Mouse (Mus musculus) heart, adult 18-20 months (tissue): ENCODE results near the gene Esr2. TPM values are rescaled to one million over a fixed set of nuclear protein-coding genes. Genes with fewer than 3 reads are reported as not detected.
A peak's percentile ranks its signal among the peaks of the same experiment; 100 is the strongest.
"Not testable (repeated sequence)": the region's sequence is repeated elsewhere in the genome, so short reads cannot be mapped to it uniquely, and the experiment has no call there.

Experiments
- DNase-seq, 2 experiments: peaks; one replicate each; pipeline ENCODE4 v3.0.0; 2021 to 2022; ENCODE audit warnings: mixed read lengths in 1 of 2
- total RNA-seq, 2 experiments: library from RNA; stranded (reverse); gene quantifications; 2 replicates each; pipeline ENCODE4 v1.2.3; 2021

Gene Esr2
- total RNA-seq, 2 experiments from 2014 or later, result not detected

- not testable (repeated sequence) for DNase-seq
Observed at GRCm38 (mm10) chr12:76152389-76152788, 24.7 kb downstream of the Esr2 start.

GRCm38 (mm10) chr12:76136701-76137100, 40.4 kb downstream of the Esr2 start:
- no peak for DNase-seq

- not testable (repeated sequence) for DNase-seq
Observed at GRCm38 (mm10) chr12:76133081-76133480, 44.0 kb downstream of the Esr2 start.

GRCm38 (mm10) chr12:76132591-76132990, 44.5 kb downstream of the Esr2 start:
- DNase-seq, result peak in 1 of 2 experiments; percentile 15

- DNase-seq, result no peak
Observed at GRCm38 (mm10) chr12:76130891-76131290, 46.2 kb downstream of the Esr2 start.

GRCm38 (mm10) chr12:76130281-76130680, 46.8 kb downstream of the Esr2 start:
- no peak for DNase-seq

GRCm38 (mm10) chr12:76128831-76129230, 48.2 kb downstream of the Esr2 start:
- DNase-seq, result peak in 1 of 2 experiments; percentile 16

GRCm38 (mm10) chr12:76128306-76128705, 48.8 kb downstream of the Esr2 start:
- DNase-seq, result no peak

- no peak for DNase-seq
Observed at GRCm38 (mm10) chr12:76123223-76123622, 53.8 kb downstream of the Esr2 start.

GRCm38 (mm10) chr12:76117632-76118153, 59.4 kb downstream of the Esr2 start:
- peak; percentile 52 to 61 for DNase-seq

GRCm38 (mm10) chr12:76116577-76116976, 60.5 kb downstream of the Esr2 start:
- DNase-seq, result no peak

- no peak for DNase-seq
Observed at GRCm38 (mm10) chr12:76111046-76111445, 66.0 kb downstream of the Esr2 start.

- no peak for DNase-seq
Observed at GRCm38 (mm10) chr12:76109646-76110405, 67.2 kb downstream of the Esr2 start.

GRCm38 (mm10) chr12:76104596-76105351, 72.3 kb downstream of the Esr2 start:
- DNase-seq, result peak; percentile 77 to 86

GRCm38 (mm10) chr12:76102621-76103020, 74.4 kb downstream of the Esr2 start:
- DNase-seq, result no peak

- no peak for DNase-seq
Observed at GRCm38 (mm10) chr12:76095117-76096035, 81.7 kb downstream of the Esr2 start.

- no peak for DNase-seq
Observed at GRCm38 (mm10) chr12:76093613-76094588, 83.2 kb downstream of the Esr2 start.

- no peak for DNase-seq
Observed at GRCm38 (mm10) chr12:76092789-76093466, 84.1 kb downstream of the Esr2 start.

- no peak for DNase-seq
Observed at GRCm38 (mm10) chr12:76087025-76087424, 90.0 kb downstream of the Esr2 start.
